Mouse (Mus musculus) testis, adult 10 weeks (tissue): ENCODE results near the gene Creb3l1. TPM values are rescaled to one million over a fixed set of nuclear protein-coding genes. Genes with fewer than 3 reads are reported as not detected.

ENCODE experiments used
- polyA plus RNA-seq: library from polyadenylated mRNA; stranded (reverse); fragments of 350-450 nt; fragmentation: Illumina TruSeq; extraction: RNeasy Lipid Tissue Mini Kit (QIAGEN cat#74804); gene quantifications from one replicate; pipeline ENCODE4 v1.2.3, GENCODE M21; 2014; ENCODE audit warnings: low read depth, low replicate concordance

The Creb3l1 gene
- 2.2 TPM for polyA plus RNA-seq

GRCm38 (mm10) chr2:92024274-92024672 is at the start of gene Creb3l1:
Gene Creb3l1, minus strand, starts transcription at chr2:92024502.

GRCm38 (mm10) chr2:91975581-91976541 is 48.4 kb downstream of the Creb3l1 start, which contains the start of gene Dgkz:
Gene Dgkz, minus strand, starts transcription at chr2:91975864.

GRCm38 (mm10) chr2:91945483-91945882 is 78.8 kb downstream of the Creb3l1 start, which contains the start of gene Gm9821:
Gene Gm9821, plus strand, starts transcription at chr2:91945703.

Other genes with a start within 250 kb of the Creb3l1 start
- not detected for gene Chrm4, start 97.3 kb downstream of the Creb3l1 start, polyA plus RNA-seq
- gene Mdk, start 92.2 kb downstream of the Creb3l1 start, polyA plus RNA-seq = not detected
- gene Gm9821, start 78.8 kb downstream of the Creb3l1 start, polyA plus RNA-seq = 0.10 TPM
- gene Dgkz, start 48.6 kb downstream of the Creb3l1 start, polyA plus RNA-seq = 0.31 TPM
- gene Phf21a, start 68.6 kb upstream of the Creb3l1 start, polyA plus RNA-seq = 126 TPM